Mouse (Mus musculus): ENCODE data around the gene 4833439L19Rik.
"Not testable (repeated sequence)": the region's sequence is repeated elsewhere in the genome, so short reads cannot be mapped to it uniquely, and the experiment has no call there.

The 4833439L19Rik gene

GRCm38 (mm10) chr13:54565201-54565581, at the start of gene 4833439L19Rik:
TSS of gene 4833439L19Rik (minus strand) at chr13:54565435.
- peak; percentile 89 to 96 for DNase-seq (ENCODE audit: low spot score in 2 of 2)

GRCm38 (mm10) chr13:54613141-54613540, 47.9 kb upstream of the 4833439L19Rik start:
- not testable (repeated sequence) for DNase-seq (ENCODE audit: low spot score in 2 of 2)

GRCm38 (mm10) chr13:54610972-54611754, 45.9 kb upstream of the 4833439L19Rik start, which contains the start of gene Cltb:
TSS of gene Cltb (minus strand) at chr13:54611344.
- DNase-seq (ENCODE audit: low spot score in 2 of 2), result peak; percentile 64 to 69

GRCm38 (mm10) chr13:54610613-54610971, 45.4 kb upstream of the 4833439L19Rik start:
- no peak for DNase-seq (ENCODE audit: low spot score in 2 of 2)

- no peak for DNase-seq (ENCODE audit: low spot score in 2 of 2)
Observed at GRCm38 (mm10) chr13:54609301-54609700, 44.1 kb upstream of the 4833439L19Rik start.

- no peak for DNase-seq (ENCODE audit: low spot score in 2 of 2)
Observed at GRCm38 (mm10) chr13:54608666-54609065, 43.4 kb upstream of the 4833439L19Rik start.

GRCm38 (mm10) chr13:54608002-54608401, 42.8 kb upstream of the 4833439L19Rik start:
- DNase-seq (ENCODE audit: low spot score in 2 of 2), result no peak

GRCm38 (mm10) chr13:54607204-54607603, 42.0 kb upstream of the 4833439L19Rik start:
- no peak for DNase-seq (ENCODE audit: low spot score in 2 of 2)

GRCm38 (mm10) chr13:54605426-54605825, 40.2 kb upstream of the 4833439L19Rik start:
- DNase-seq (ENCODE audit: low spot score in 2 of 2), result no peak

GRCm38 (mm10) chr13:54604221-54604620, 39.0 kb upstream of the 4833439L19Rik start:
- DNase-seq (ENCODE audit: low spot score in 2 of 2), result no peak

- DNase-seq (ENCODE audit: low spot score in 2 of 2), result no peak
Observed at GRCm38 (mm10) chr13:54603501-54603900, 38.3 kb upstream of the 4833439L19Rik start.

- no peak for DNase-seq (ENCODE audit: low spot score in 2 of 2)
Observed at GRCm38 (mm10) chr13:54602639-54603111, 37.4 kb upstream of the 4833439L19Rik start.

- DNase-seq (ENCODE audit: low spot score in 2 of 2), result no peak
Observed at GRCm38 (mm10) chr13:54598622-54599143, 33.4 kb upstream of the 4833439L19Rik start.

GRCm38 (mm10) chr13:54596870-54597269, 31.6 kb upstream of the 4833439L19Rik start:
- DNase-seq (ENCODE audit: low spot score in 2 of 2), result no peak

- DNase-seq (ENCODE audit: low spot score in 2 of 2), result no peak
Observed at GRCm38 (mm10) chr13:54596107-54596690, 31.0 kb upstream of the 4833439L19Rik start.

GRCm38 (mm10) chr13:54593617-54594016, 28.4 kb upstream of the 4833439L19Rik start:
- DNase-seq (ENCODE audit: low spot score in 2 of 2), result no peak

- no peak for DNase-seq (ENCODE audit: low spot score in 2 of 2)
Observed at GRCm38 (mm10) chr13:54591776-54592356, 26.6 kb upstream of the 4833439L19Rik start.

GRCm38 (mm10) chr13:54589996-54590951, 25.0 kb upstream of the 4833439L19Rik start, which contains the start of the genes Nop16 and Higd2a:
TSS of gene Nop16 (minus strand) at chr13:54590090.
TSS of gene Higd2a (plus strand) at chr13:54590207.
- DNase-seq (ENCODE audit: low spot score in 2 of 2), result peak; percentile 87 to 93

GRCm38 (mm10) chr13:54589414-54589995, 24.3 kb upstream of the 4833439L19Rik start:
- DNase-seq (ENCODE audit: low spot score in 2 of 2), result no peak

GRCm38 (mm10) chr13:54585831-54586230, 20.6 kb upstream of the 4833439L19Rik start:
- DNase-seq (ENCODE audit: low spot score in 2 of 2), result no peak

- DNase-seq (ENCODE audit: low spot score in 2 of 2), result no peak
Observed at GRCm38 (mm10) chr13:54582860-54583259, 17.6 kb upstream of the 4833439L19Rik start.
